Mouse (Mus musculus): ENCODE measurements around the gene Atg4b.
"Not testable (repeated sequence)": the region's sequence is repeated elsewhere in the genome, so short reads cannot be mapped to it uniquely, and the experiment has no call there.

Atg4b gene

GRCm38 (mm10) chr1:93753911-93754572 lies 2.7 kb downstream of the Atg4b start:
- in situ Hi-C loops (cut with MboI; ENCODE audit: low pct_unique_long_range_greater_than_20kb in 1 of 2, low sequenced_read_pairs in 2 of 2, unreplicated experiment in 1 of 2) = no loop called here

GRCm38 (mm10) chr1:93754573-93755290 lies 3.4 kb downstream of the Atg4b start, which contains the start of gene Thap4:
Gene Thap4 (minus strand): TSS chr1:93754864.
- in situ Hi-C loops (cut with MboI; ENCODE audit: low pct_unique_long_range_greater_than_20kb in 1 of 2, low sequenced_read_pairs in 2 of 2, unreplicated experiment in 1 of 2) = no loop called here

GRCm38 (mm10) chr1:93755291-93755610 lies 4.0 kb downstream of the Atg4b start:
- in situ Hi-C loops (cut with MboI; ENCODE audit: low pct_unique_long_range_greater_than_20kb in 1 of 2, low sequenced_read_pairs in 2 of 2, unreplicated experiment in 1 of 2) = no loop called here

GRCm38 (mm10) chr1:93755618-93756017 lies 4.3 kb downstream of the Atg4b start:
- in situ Hi-C loops (cut with MboI; ENCODE audit: low pct_unique_long_range_greater_than_20kb in 1 of 2, low sequenced_read_pairs in 2 of 2, unreplicated experiment in 1 of 2) = no loop called here

GRCm38 (mm10) chr1:93756154-93756553 lies 4.9 kb downstream of the Atg4b start:
- in situ Hi-C loops (cut with MboI; ENCODE audit: low pct_unique_long_range_greater_than_20kb in 1 of 2, low sequenced_read_pairs in 2 of 2, unreplicated experiment in 1 of 2) = no loop called here

GRCm38 (mm10) chr1:93760076-93760475 lies 8.8 kb downstream of the Atg4b start:
- in situ Hi-C loops (cut with MboI; ENCODE audit: low pct_unique_long_range_greater_than_20kb in 1 of 2, low sequenced_read_pairs in 2 of 2, unreplicated experiment in 1 of 2) = no loop called here

GRCm38 (mm10) chr1:93763531-93763930 lies 12.2 kb downstream of the Atg4b start:
- in situ Hi-C loops (cut with MboI; ENCODE audit: low pct_unique_long_range_greater_than_20kb in 1 of 2, low sequenced_read_pairs in 2 of 2, unreplicated experiment in 1 of 2) = not testable (repeated sequence)

- in situ Hi-C loops (cut with MboI; ENCODE audit: low pct_unique_long_range_greater_than_20kb in 1 of 2, low sequenced_read_pairs in 2 of 2, unreplicated experiment in 1 of 2) = no loop called here
Measured at GRCm38 (mm10) chr1:93764871-93765591, 13.7 kb downstream of the Atg4b start.

GRCm38 (mm10) chr1:93767600-93767999 lies 16.3 kb downstream of the Atg4b start:
- in situ Hi-C loops (cut with MboI; ENCODE audit: low pct_unique_long_range_greater_than_20kb in 1 of 2, low sequenced_read_pairs in 2 of 2, unreplicated experiment in 1 of 2) = no loop called here

GRCm38 (mm10) chr1:93769901-93770300 lies 18.6 kb downstream of the Atg4b start:
- in situ Hi-C loops (cut with MboI; ENCODE audit: low pct_unique_long_range_greater_than_20kb in 1 of 2, low sequenced_read_pairs in 2 of 2, unreplicated experiment in 1 of 2) = no loop called here

- in situ Hi-C loops (cut with MboI; ENCODE audit: low pct_unique_long_range_greater_than_20kb in 1 of 2, low sequenced_read_pairs in 2 of 2, unreplicated experiment in 1 of 2) = no loop called here
Measured at GRCm38 (mm10) chr1:93776686-93777085, 25.4 kb downstream of the Atg4b start.

GRCm38 (mm10) chr1:93786912-93787311 lies 35.6 kb downstream of the Atg4b start:
- in situ Hi-C loops (cut with MboI; ENCODE audit: low pct_unique_long_range_greater_than_20kb in 1 of 2, low sequenced_read_pairs in 2 of 2, unreplicated experiment in 1 of 2) = no loop called here

GRCm38 (mm10) chr1:93794526-93794925 lies 43.2 kb downstream of the Atg4b start:
- in situ Hi-C loops (cut with MboI; ENCODE audit: low pct_unique_long_range_greater_than_20kb in 1 of 2, low sequenced_read_pairs in 2 of 2, unreplicated experiment in 1 of 2) = no loop called here

GRCm38 (mm10) chr1:93795886-93796285 lies 44.6 kb downstream of the Atg4b start:
- in situ Hi-C loops (cut with MboI; ENCODE audit: low pct_unique_long_range_greater_than_20kb in 1 of 2, low sequenced_read_pairs in 2 of 2, unreplicated experiment in 1 of 2) = no loop called here

GRCm38 (mm10) chr1:93800670-93801503 lies 49.6 kb downstream of the Atg4b start:
- in situ Hi-C loops (cut with MboI; ENCODE audit: low pct_unique_long_range_greater_than_20kb in 1 of 2, low sequenced_read_pairs in 2 of 2, unreplicated experiment in 1 of 2) = no loop called here

- in situ Hi-C loops (cut with MboI; ENCODE audit: low pct_unique_long_range_greater_than_20kb in 1 of 2, low sequenced_read_pairs in 2 of 2, unreplicated experiment in 1 of 2) = no loop called here
Measured at GRCm38 (mm10) chr1:93801741-93802238, 50.5 kb downstream of the Atg4b start, which contains the start of gene Dtymk. Gene Dtymk (minus strand): TSS chr1:93801934.

- in situ Hi-C loops (cut with MboI; ENCODE audit: low pct_unique_long_range_greater_than_20kb in 1 of 2, low sequenced_read_pairs in 2 of 2, unreplicated experiment in 1 of 2) = no loop called here
Measured at GRCm38 (mm10) chr1:93802771-93803170, 51.5 kb downstream of the Atg4b start.
